Mouse (Mus musculus) heart, adult 2 months (tissue): ENCODE results near the gene Fam19a5. TPM values are rescaled to one million over a fixed set of nuclear protein-coding genes. Genes with fewer than 3 reads are reported as not detected.

Source experiments
- DNase-seq, 2 experiments: peaks; one replicate each; pipeline ENCODE4 v3.0.0; 2021
- H3K27ac ChIP-seq: fragments of 200-600 bp; 2 replicates; pipeline ENCODE4 v1.8.1; 2022
- H3K27me3 ChIP-seq: fragments of 200-500 bp; 2 replicates; pipeline ENCODE4 v1.6.1; 2012; ENCODE audit warnings: mild to moderate bottlenecking, low read length, inconsistent platforms, mixed read lengths; ENCODE audit not compliant: control insufficient read depth, insufficient read depth
- H3K36me3 ChIP-seq: fragments of 200-500 bp; 2 replicates; pipeline ENCODE4 v1.6.1; 2012; ENCODE audit warnings: low read length, inconsistent platforms; ENCODE audit not compliant: control insufficient read depth, insufficient read depth
- H3K4me1 ChIP-seq: fragments of 200-500 bp; 2 replicates; pipeline ENCODE4 v1.6.1; 2011; ENCODE audit warnings: low read length; ENCODE audit not compliant: control insufficient read depth, insufficient read depth
- H3K4me3 ChIP-seq: fragments of 200-600 bp; 2 replicates; pipeline ENCODE4 v1.8.1; 2022
- H3K79me2 ChIP-seq: fragments of 200-500 bp; replicated peaks from 2 replicates; pipeline ENCODE4 v1.6.1; 2012; ENCODE audit warnings: mild to moderate bottlenecking, inconsistent platforms, low read length, moderate library complexity, mixed read lengths; ENCODE audit not compliant: control insufficient read depth, insufficient read depth
- H3K9ac ChIP-seq: fragments of 200-500 bp; 2 replicates; pipeline ENCODE4 v1.6.1; 2012; ENCODE audit warnings: low read depth, mild to moderate bottlenecking, control low read depth, inconsistent platforms, low read length, mixed read lengths
- CTCF ChIP-seq: fragments of 200-600 bp; IDR thresholded peaks from 2 replicates; pipeline ENCODE4 v1.8.1; 2022; ENCODE audit warnings: antibody characterized with exemption, mild to moderate bottlenecking, moderate library complexity
- EP300 ChIP-seq: fragments of 200-500 bp; IDR thresholded peaks from 2 replicates; pipeline ENCODE4 v1.6.1; 2011; ENCODE audit warnings: low read depth, low read length, control low read depth; ENCODE audit not compliant: insufficient read depth
- POLR2A ChIP-seq: fragments of 200-500 bp; IDR thresholded peaks from 2 replicates; pipeline ENCODE4 v1.6.1; 2011; ENCODE audit warnings: mild to moderate bottlenecking, low read depth, low read length, control low read depth; ENCODE audit not compliant: insufficient read depth
- WGBS: fragments of 180-500 bp; shearing (Covaris S2); methylation state at CpG from one replicate; pipeline ENCODE4 v1.1.7; 2018; 5-methylcytosine and 5-hydroxymethylcytosine counted together
- intact Hi-C: fragments of 180-260 bp; cut with DNase I; formaldehyde crosslinking; loops from one replicate; pipeline ENCODE4 v1.15.1; 2025
- microRNA-seq, 2 experiments: library from miRNA; unstranded; fragments of <30 nt; microRNA quantifications; one replicate each; pipeline ENCODE4 v1.2.0; 2021
- polyA plus RNA-seq: library from polyadenylated mRNA; depleted of rRNA; stranded (reverse); fragments of >200 nt; gene quantifications from 2 replicates; pipeline ENCODE4 v1.2.3, GENCODE M21; 2012
- total RNA-seq, 2 experiments: library from RNA; stranded (reverse); gene quantifications; 2 replicates each; pipeline ENCODE4 v1.2.3; 2021

Gene Fam19a5
- total and polyA plus RNA-seq, 3 experiments, result 3.5 to 5.0 (median 4.2) TPM

DNA sequence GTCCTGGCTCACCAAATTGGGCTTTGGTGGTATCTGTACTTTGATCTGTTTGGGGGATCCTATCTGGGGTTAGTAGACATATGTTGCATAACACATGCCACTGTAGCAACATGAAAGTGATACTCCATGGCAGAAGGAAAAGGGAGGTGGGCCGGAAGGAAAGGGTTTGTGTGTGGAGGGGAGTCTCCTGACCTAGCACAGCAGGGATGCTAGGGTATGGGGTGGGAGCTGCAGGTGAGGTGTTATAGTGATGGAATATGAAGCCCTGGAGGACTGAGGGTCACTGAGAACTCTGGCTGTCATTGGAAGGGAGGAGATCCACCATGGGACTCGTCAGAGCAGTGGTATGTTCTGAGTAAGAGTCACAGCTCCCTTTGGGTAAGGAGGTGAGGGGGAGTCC, 239.2 kb downstream of the Fam19a5 start:
- Histone ChIP-seq H3K36me3 (no peaks in the 10 kb centered on the region), H3K9ac (no peak overlapping the region), H3K27me3 (no peaks in the 10 kb centered on the region), H3K4me3 (no peak overlapping the region), H3K4me1 (no peaks in the 10 kb centered on the region), H3K79me2 (no peaks in the 10 kb centered on the region), H3K27ac (no peak overlapping the region)
- no peak for DNase-seq
- WGBS, result 69% methylated on average over 2 of the region's 2 CpGs
- intact Hi-C loops, result no loop called here
- no peak for TF ChIP-seq CTCF
- no peak for TF ChIP-seq POLR2A
- TF ChIP-seq EP300, result no peak

DNA sequence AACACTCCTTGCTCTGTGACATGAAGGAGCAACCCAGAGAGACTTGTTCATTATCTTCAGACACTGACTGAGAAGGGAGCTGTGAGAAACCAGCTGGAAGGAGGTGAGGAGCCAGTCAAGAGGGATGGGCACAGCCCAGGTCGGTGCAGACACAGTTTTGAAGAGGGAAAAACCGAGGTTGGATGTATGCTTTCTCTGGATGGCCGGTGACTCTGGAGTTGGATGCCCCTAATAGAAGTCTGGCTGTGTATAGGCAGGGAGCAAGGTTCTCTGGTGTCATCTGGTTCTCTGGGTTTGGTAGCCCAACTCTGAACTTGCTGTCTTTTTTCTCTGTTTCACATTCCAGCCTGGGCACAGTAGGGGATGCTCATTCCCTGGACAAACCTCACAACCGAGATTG, 245.6 kb downstream of the Fam19a5 start:
- 73% methylated on average over 4 of the region's 4 CpGs for WGBS
- TF ChIP-seq EP300, result no peak
- no peak for TF ChIP-seq CTCF
- TF ChIP-seq POLR2A, result no peak

GRCm38 (mm10) chr15:87793661-87794060, 249.6 kb downstream of the Fam19a5 start:
- H3K27ac ChIP-seq, result no peak overlapping the region
- no peak for DNase-seq
- no peaks in the 10 kb centered on the region for H3K4me1 ChIP-seq
- H3K36me3 ChIP-seq, result no peaks in the 10 kb centered on the region
- intact Hi-C loops, result no loop called here
- WGBS, result 75% methylated on average over 3 of the region's 3 CpGs
- H3K4me3 ChIP-seq, result no peak overlapping the region
- H3K27me3 ChIP-seq, result no peaks in the 10 kb centered on the region
- H3K79me2 ChIP-seq, result no peaks in the 10 kb centered on the region
- H3K9ac ChIP-seq, result no peak overlapping the region
- TF ChIP-seq CTCF (no peak), EP300 (no peak)

More for the DNA sequence above, 245.6 kb downstream of the Fam19a5 start:
- Histone ChIP-seq H3K4me1 (no peaks in the 10 kb centered on the region), H3K4me3 (no peak overlapping the region), H3K9ac (no peak overlapping the region), H3K27me3 (no peaks in the 10 kb centered on the region), H3K79me2 (no peaks in the 10 kb centered on the region), H3K27ac (no peak overlapping the region), H3K36me3 (no peaks in the 10 kb centered on the region)
- intact Hi-C loops, result no loop called here
- DNase-seq, result no peak

- no peak for TF ChIP-seq CTCF
- no peak for TF ChIP-seq POLR2A
- TF ChIP-seq EP300, result no peak
- intact Hi-C loops, result no loop called here
- no peak overlapping the region for H3K4me3 ChIP-seq
- no peaks in the 10 kb centered on the region for H3K79me2 ChIP-seq
- no peak overlapping the region for H3K27ac ChIP-seq
- no peak for DNase-seq
- H3K36me3 ChIP-seq, result no peaks in the 10 kb centered on the region
- no peaks in the 10 kb centered on the region for H3K4me1 ChIP-seq
- no peak overlapping the region for H3K9ac ChIP-seq
- WGBS, result 61% methylated on average over 3 of the region's 3 CpGs
- no peaks in the 10 kb centered on the region for H3K27me3 ChIP-seq
These were observed 252.5 kb downstream of the Fam19a5 start for GRCm38 (mm10) chr15:87796571-87796970.

Small RNA genes lying within 50 kb of the gene (microRNA-seq; reads per million reads assigned to microRNA genes)
- gene Mir6393, result 0 reads per million in 2 experiments
